Mouse (Mus musculus): ENCODE results near the gene Pdxdc1. TPM values are rescaled to one million over a fixed set of nuclear protein-coding genes. Genes with fewer than 3 reads are reported as not detected.

Pdxdc1 gene
- total RNA-seq (2014; fragmentation: Nextera tagmentation) (74.9 and 94.5 TPM in 2 replicates), total RNA-seq (2017) (68.8 and 72.1 TPM in 2 replicates), polyA plus RNA-seq (2012) (27.1 and 35.5 TPM in 2 replicates)

DNA sequence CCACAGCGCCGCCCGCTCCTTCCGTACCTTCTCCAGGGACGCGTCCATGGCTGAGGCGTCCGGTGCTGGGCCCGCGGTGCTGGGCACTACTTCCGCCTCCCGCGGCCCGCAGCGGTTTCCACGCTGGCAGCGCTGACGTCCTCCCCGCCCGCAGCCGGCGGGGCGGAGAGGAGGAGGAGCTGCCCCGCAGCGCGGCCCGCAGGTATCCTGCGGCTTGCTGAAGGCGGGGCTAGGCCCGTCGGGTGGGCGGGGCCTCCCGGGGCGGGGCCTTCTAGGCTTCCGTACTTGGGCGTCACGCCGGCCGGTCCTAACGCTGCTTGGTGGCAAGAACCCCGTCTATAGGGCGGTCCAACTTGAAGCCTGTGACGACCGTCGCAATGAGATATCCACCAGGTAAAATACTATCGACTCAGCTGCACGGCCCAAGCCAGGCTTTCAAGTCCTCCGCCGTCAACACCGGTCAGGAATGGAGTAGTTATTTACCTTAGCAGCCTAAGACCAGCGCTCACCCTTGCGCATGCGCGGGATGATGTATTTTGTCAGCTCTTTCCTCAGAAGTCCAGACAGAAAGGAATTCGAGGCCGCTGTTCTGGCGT is at the start of gene Pdxdc1, which contains the start of gene Mpv17l:
Gene Pdxdc1, minus strand, starts transcription at position 244 of the 596 bp plus-strand sequence.
Gene Mpv17l, plus strand, starts transcription at position 274 of the 596 bp plus-strand sequence.
- TF ChIP-seq GATA2 (IDR thresholded peaks at IDR 0.05; ENCODE audit: borderline replicate concordance, low read depth, low read length) = no peak
- Histone ChIP-seq H3K36me3 (replicated peaks) (peaks cover 18% of the 10 kb centered on the region), H3K9me3 (replicated peaks) (no peaks in the 10 kb centered on the region), H3K27me3 (ENCODE audit: insufficient read depth, low read length) (no peaks in the 10 kb centered on the region), H3K4me1 (ENCODE audit: insufficient read depth, low read depth, low read length) (peaks cover 40% of the 10 kb centered on the region), H3K4me3 (ENCODE audit: low read depth, low read length) (peak within 1 kb of the TSS; percentile 91)
- peak; percentile 84 for DNase-seq (ENCODE audit: low spot score)
- ATAC-seq (ENCODE audit: extremely low read depth, insufficient number of reproducible peaks, low FRiP score, poor library complexity, severe bottlenecking) = peak; percentile 79

GRCm38 (mm10) chr16:13951245-13951644 is 48.3 kb upstream of the Pdxdc1 start:
- no peak for TF ChIP-seq TAL1 (conservative IDR thresholded peaks at IDR 0.05; ENCODE audit: low read depth, low read length)
- TF ChIP-seq POLR2AphosphoS5 (IDR thresholded peaks at IDR 0.05; ENCODE audit: insufficient replicate concordance, low read depth, low read length) = no peak
- no peak for TF ChIP-seq GATA1 (IDR thresholded peaks at IDR 0.05; ENCODE audit: borderline replicate concordance, low read length)
- TF ChIP-seq GATA2 (IDR thresholded peaks at IDR 0.05; ENCODE audit: borderline replicate concordance, low read depth, low read length) = no peak
- TF ChIP-seq CTCF (IDR thresholded peaks at IDR 0.05; ENCODE audit: low read depth, low read length) = no peak
- Histone ChIP-seq H3K4me3 (ENCODE audit: low read depth, low read length) (no peak overlapping the region), H3K36me3 (replicated peaks) (no peaks in the 10 kb centered on the region), H3K27me3 (ENCODE audit: insufficient read depth, low read length) (peaks cover 3% of the 10 kb centered on the region; the same call in 1 of the 2 replicates), H3K4me1 (ENCODE audit: insufficient read depth, low read depth, low read length) (no peaks in the 10 kb centered on the region), H3K9me3 (replicated peaks) (no peaks in the 10 kb centered on the region)
- ATAC-seq (ENCODE audit: extremely low read depth, insufficient number of reproducible peaks, low FRiP score, poor library complexity, severe bottlenecking) = no peak
- DNase-seq (ENCODE audit: low spot score) = no peak

- Histone ChIP-seq H3K27me3 (ENCODE audit: insufficient read depth, low read length) (peaks cover 3% of the 10 kb centered on the region; the same call in 1 of the 2 replicates), H3K36me3 (replicated peaks) (no peaks in the 10 kb centered on the region), H3K9me3 (replicated peaks) (no peaks in the 10 kb centered on the region), H3K4me3 (ENCODE audit: low read depth, low read length) (no peak overlapping the region), H3K4me1 (ENCODE audit: insufficient read depth, low read depth, low read length) (no peaks in the 10 kb centered on the region)
- DNase-seq (ENCODE audit: low spot score) (no peak), ATAC-seq (ENCODE audit: extremely low read depth, insufficient number of reproducible peaks, low FRiP score, poor library complexity, severe bottlenecking) (no peak)
- no peak for TF ChIP-seq GATA1 (IDR thresholded peaks at IDR 0.05; ENCODE audit: borderline replicate concordance, low read length)
- no peak for TF ChIP-seq TAL1 (conservative IDR thresholded peaks at IDR 0.05; ENCODE audit: low read depth, low read length)
- no peak for TF ChIP-seq CTCF (IDR thresholded peaks at IDR 0.05; ENCODE audit: low read depth, low read length)
- TF ChIP-seq POLR2AphosphoS5 (IDR thresholded peaks at IDR 0.05; ENCODE audit: insufficient replicate concordance, low read depth, low read length) = no peak
- no peak for TF ChIP-seq GATA2 (IDR thresholded peaks at IDR 0.05; ENCODE audit: borderline replicate concordance, low read depth, low read length)
These were observed 43.4 kb upstream of the Pdxdc1 start for GRCm38 (mm10) chr16:13946306-13946705.

DNA sequence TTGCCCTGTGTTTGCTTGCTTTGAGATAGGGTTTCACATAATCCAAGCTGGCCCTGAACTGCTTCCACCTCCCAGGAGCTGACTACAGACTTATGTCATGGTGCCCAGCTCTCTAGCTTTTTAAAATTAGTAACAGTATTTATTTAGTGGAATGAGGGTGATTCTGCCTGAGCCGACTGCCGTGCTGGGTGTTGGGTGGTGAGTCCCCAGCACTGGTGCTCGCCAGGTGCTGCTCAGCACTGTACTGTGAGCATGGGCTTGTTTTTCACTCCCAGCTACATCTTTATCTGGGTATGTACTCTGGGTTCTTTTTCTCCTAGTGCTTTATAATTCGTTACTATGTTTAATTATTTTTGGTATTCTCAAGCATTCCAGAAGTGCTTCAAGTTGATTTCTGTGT is 42.2 kb upstream of the Pdxdc1 start:
- no peak for TF ChIP-seq GATA1 (IDR thresholded peaks at IDR 0.05; ENCODE audit: borderline replicate concordance, low read length)
- TF ChIP-seq GATA2 (IDR thresholded peaks at IDR 0.05; ENCODE audit: borderline replicate concordance, low read depth, low read length) = no peak
- no peak for TF ChIP-seq POLR2AphosphoS5 (IDR thresholded peaks at IDR 0.05; ENCODE audit: insufficient replicate concordance, low read depth, low read length)
- TF ChIP-seq TAL1 (conservative IDR thresholded peaks at IDR 0.05; ENCODE audit: low read depth, low read length) = no peak
- TF ChIP-seq CTCF (IDR thresholded peaks at IDR 0.05; ENCODE audit: low read depth, low read length) = no peak
- H3K4me3 ChIP-seq (ENCODE audit: low read depth, low read length) = no peak overlapping the region
- H3K9me3 ChIP-seq (replicated peaks) = no peaks in the 10 kb centered on the region
- no peaks in the 10 kb centered on the region for H3K4me1 ChIP-seq (ENCODE audit: insufficient read depth, low read depth, low read length)
- ATAC-seq (ENCODE audit: extremely low read depth, insufficient number of reproducible peaks, low FRiP score, poor library complexity, severe bottlenecking) = no peak
- peaks cover 8% of the 10 kb centered on the region for H3K27me3 ChIP-seq (ENCODE audit: insufficient read depth, low read length)
- no peak for DNase-seq (ENCODE audit: low spot score)
- H3K36me3 ChIP-seq (replicated peaks) = no peaks in the 10 kb centered on the region

GRCm38 (mm10) chr16:13944752-13945151 is 41.8 kb upstream of the Pdxdc1 start:
- Histone ChIP-seq H3K4me1 (ENCODE audit: insufficient read depth, low read depth, low read length) (no peaks in the 10 kb centered on the region), H3K27me3 (ENCODE audit: insufficient read depth, low read length) (peaks cover 8% of the 10 kb centered on the region), H3K4me3 (ENCODE audit: low read depth, low read length) (no peak overlapping the region), H3K36me3 (replicated peaks) (no peaks in the 10 kb centered on the region), H3K9me3 (replicated peaks) (no peaks in the 10 kb centered on the region)
- ATAC-seq (ENCODE audit: extremely low read depth, insufficient number of reproducible peaks, low FRiP score, poor library complexity, severe bottlenecking) = no peak
- DNase-seq (ENCODE audit: low spot score) = no peak
- TF ChIP-seq GATA2 (IDR thresholded peaks at IDR 0.05; ENCODE audit: borderline replicate concordance, low read depth, low read length) (no peak), CTCF (IDR thresholded peaks at IDR 0.05; ENCODE audit: low read depth, low read length) (no peak), TAL1 (conservative IDR thresholded peaks at IDR 0.05; ENCODE audit: low read depth, low read length) (no peak), GATA1 (IDR thresholded peaks at IDR 0.05; ENCODE audit: borderline replicate concordance, low read length) (no peak), POLR2AphosphoS5 (IDR thresholded peaks at IDR 0.05; ENCODE audit: insufficient replicate concordance, low read depth, low read length) (no peak)

DNA sequence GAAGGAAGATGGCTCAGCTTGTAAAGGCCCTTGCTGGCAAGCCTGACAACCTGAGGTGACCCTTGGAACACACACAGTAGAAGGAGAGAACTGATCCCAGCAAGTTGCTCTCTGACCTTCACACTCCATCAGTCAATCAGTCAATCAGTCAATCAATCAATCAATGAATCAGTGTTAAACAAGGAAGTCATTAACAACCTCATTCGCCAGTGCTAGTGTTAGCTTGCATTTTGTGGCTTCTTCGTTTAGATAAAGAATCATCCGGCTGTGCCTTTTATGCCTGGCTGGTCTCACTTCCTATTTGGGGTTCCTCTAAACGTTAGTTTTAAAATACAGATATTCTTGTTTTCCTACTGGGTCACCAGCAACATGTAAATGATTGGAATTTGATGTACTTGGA is 41.2 kb upstream of the Pdxdc1 start:
- TF ChIP-seq GATA2 (IDR thresholded peaks at IDR 0.05; ENCODE audit: borderline replicate concordance, low read depth, low read length) (no peak), TAL1 (conservative IDR thresholded peaks at IDR 0.05; ENCODE audit: low read depth, low read length) (no peak), CTCF (IDR thresholded peaks at IDR 0.05; ENCODE audit: low read depth, low read length) (no peak), POLR2AphosphoS5 (IDR thresholded peaks at IDR 0.05; ENCODE audit: insufficient replicate concordance, low read depth, low read length) (no peak), GATA1 (IDR thresholded peaks at IDR 0.05; ENCODE audit: borderline replicate concordance, low read length) (no peak)
- Histone ChIP-seq H3K27me3 (ENCODE audit: insufficient read depth, low read length) (peaks cover 8% of the 10 kb centered on the region), H3K36me3 (replicated peaks) (no peaks in the 10 kb centered on the region), H3K4me3 (ENCODE audit: low read depth, low read length) (no peak overlapping the region), H3K9me3 (replicated peaks) (no peaks in the 10 kb centered on the region), H3K4me1 (ENCODE audit: insufficient read depth, low read depth, low read length) (no peaks in the 10 kb centered on the region)
- ATAC-seq (ENCODE audit: extremely low read depth, insufficient number of reproducible peaks, low FRiP score, poor library complexity, severe bottlenecking) = peak; percentile 15; the same call in 1 of the 2 replicates
- no peak for DNase-seq (ENCODE audit: low spot score)

Data from G1E (cell line).